Mouse (Mus musculus): Measurements from ENCODE around the gene Veph1. TPM values are rescaled to one million over a fixed set of nuclear protein-coding genes. Genes with fewer than 3 reads are reported as not detected.
"Not testable (repeated sequence)": the region's sequence is repeated elsewhere in the genome, so short reads cannot be mapped to it uniquely, and the experiment has no call there.

The Veph1 gene
- polyA plus RNA-seq, 1 experiment from 2014 or later: 6.6 TPM

DNA sequence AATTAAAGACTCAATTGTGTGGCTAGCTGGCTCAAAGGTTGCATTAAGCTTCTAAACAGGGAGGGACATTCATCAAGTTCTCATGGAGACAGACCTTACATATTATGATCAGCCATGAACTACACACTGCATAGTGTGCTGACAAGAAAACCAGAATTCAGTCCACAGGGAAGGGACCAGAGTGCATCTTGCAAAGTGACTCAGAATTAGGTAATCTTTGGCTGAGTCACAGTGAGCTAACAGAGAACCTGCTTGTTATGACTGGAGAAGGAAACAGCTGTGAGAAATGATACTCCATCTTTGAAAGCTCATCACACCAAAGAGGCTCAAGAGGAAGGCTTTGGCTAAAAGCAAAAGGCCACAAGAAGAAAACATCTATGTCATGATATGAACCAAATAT lies 56.2 kb downstream of the Veph1 start:
- Histone ChIP-seq H3K36me3 (ENCODE audit: control insufficient read depth, insufficient read depth, low read length) (no peaks in the 10 kb centered on the region), H3K9ac (ENCODE audit: low read length) (no peak overlapping the region), H3K27ac (ENCODE audit: low read length) (no peak overlapping the region), H3K4me1 (replicated peaks; ENCODE audit: control insufficient read depth, insufficient read depth, low read length) (no peaks in the 10 kb centered on the region), H3K4me3 (ENCODE audit: low read length) (no peak overlapping the region), H3K9me3 (ENCODE audit: control insufficient read depth, low read length) (no peaks in the 10 kb centered on the region), H3K27me3 (ENCODE audit: control insufficient read depth, insufficient read depth, low read depth, low read length) (no peaks in the 10 kb centered on the region), H3K4me2 (ENCODE audit: low read depth, low read length) (no peak overlapping the region)
- ATAC-seq (ENCODE audit: low read depth): no peak

DNA sequence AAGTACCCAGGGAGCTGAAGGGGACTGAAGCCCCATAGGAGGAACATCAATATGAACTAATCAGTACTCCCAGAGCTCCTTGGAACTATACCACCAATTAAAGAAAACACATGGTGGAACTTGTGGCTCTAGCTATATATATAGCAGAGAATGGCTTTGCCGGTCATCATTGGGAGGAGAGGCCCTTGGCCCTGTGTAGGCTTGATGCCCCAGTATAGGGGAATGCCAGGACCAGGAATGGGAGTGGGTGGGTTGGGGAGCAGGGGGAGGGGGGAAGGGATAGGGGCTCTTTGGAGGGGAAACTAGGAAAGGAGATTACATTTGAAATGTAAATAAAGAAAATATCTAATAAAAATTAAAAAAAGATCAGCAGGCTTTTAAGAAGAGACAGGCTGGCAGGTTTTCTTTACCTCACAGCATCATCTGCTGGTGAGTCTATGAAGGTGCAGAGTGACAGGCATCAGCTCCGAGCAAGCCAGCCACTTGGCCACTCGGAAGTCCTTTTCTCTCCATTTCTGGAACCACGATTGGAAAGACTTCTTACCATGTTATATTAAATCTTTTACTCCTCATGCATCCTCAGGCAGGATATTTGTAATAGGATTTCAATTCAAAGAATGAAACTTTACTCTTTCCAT lies 60.3 kb downstream of the Veph1 start:
- not testable (repeated sequence) for H3K9ac ChIP-seq (ENCODE audit: low read length); H3K9me3 ChIP-seq (ENCODE audit: control insufficient read depth, low read length); H3K36me3 ChIP-seq (ENCODE audit: control insufficient read depth, insufficient read depth, low read length); H3K4me3 ChIP-seq (ENCODE audit: low read length); H3K27ac ChIP-seq (ENCODE audit: low read length); ATAC-seq (ENCODE audit: low read depth); H3K4me1 ChIP-seq (replicated peaks; ENCODE audit: control insufficient read depth, insufficient read depth, low read length); H3K27me3 ChIP-seq (ENCODE audit: control insufficient read depth, insufficient read depth, low read depth, low read length); H3K4me2 ChIP-seq (ENCODE audit: low read depth, low read length)
- WGBS: 39% methylated on average over 4 of the region's 4 CpGs

DNA sequence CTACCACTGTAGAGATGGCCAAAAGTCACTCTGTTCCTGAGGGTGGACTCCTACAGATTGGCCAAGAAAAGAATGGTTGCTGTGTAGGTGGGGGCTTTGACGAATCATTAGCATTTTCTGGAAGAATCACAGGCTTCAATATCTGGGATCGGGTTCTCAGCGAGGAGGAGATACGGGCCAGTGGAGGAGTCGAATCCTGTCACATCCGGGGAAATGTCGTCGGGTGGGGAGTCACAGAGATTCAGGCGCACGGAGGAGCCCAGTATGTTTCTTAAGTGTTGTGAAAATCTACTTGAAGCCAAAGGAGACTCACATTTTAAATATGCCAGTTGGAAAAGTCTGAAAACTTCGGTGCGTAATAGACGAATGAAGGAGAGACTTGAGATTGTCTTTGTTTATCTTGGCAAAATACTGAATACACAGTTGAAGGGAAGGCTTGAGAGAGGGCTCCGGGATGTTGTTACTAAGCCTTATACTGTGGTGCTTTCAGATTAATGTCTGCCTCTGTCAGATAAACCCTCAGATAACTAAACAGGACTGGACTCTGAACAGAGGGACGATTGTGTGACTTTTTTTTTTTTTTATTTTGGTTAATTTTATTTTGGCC lies 71.6 kb downstream of the Veph1 start:
- peaks cover 6% of the 10 kb centered on the region for H3K4me1 ChIP-seq (replicated peaks; ENCODE audit: control insufficient read depth, insufficient read depth, low read length)
- WGBS: 34% methylated on average over 15 of the region's 15 CpGs
- no peak overlapping the region for H3K27ac ChIP-seq (ENCODE audit: low read length)
- H3K27me3 ChIP-seq (ENCODE audit: control insufficient read depth, insufficient read depth, low read depth, low read length): peaks cover 8% of the 10 kb centered on the region
- no peaks in the 10 kb centered on the region for H3K36me3 ChIP-seq (ENCODE audit: control insufficient read depth, insufficient read depth, low read length)
- peak; percentile 49; the same call in 1 of the 2 replicates for ATAC-seq (ENCODE audit: low read depth)
- no peak overlapping the region for H3K9ac ChIP-seq (ENCODE audit: low read length)
- H3K4me2 ChIP-seq (ENCODE audit: low read depth, low read length): peak overlapping the region; percentile 16; the same call in 1 of the 2 replicates
- no peak overlapping the region for H3K4me3 ChIP-seq (ENCODE audit: low read length)
- H3K9me3 ChIP-seq (ENCODE audit: control insufficient read depth, low read length): no peaks in the 10 kb centered on the region

DNA sequence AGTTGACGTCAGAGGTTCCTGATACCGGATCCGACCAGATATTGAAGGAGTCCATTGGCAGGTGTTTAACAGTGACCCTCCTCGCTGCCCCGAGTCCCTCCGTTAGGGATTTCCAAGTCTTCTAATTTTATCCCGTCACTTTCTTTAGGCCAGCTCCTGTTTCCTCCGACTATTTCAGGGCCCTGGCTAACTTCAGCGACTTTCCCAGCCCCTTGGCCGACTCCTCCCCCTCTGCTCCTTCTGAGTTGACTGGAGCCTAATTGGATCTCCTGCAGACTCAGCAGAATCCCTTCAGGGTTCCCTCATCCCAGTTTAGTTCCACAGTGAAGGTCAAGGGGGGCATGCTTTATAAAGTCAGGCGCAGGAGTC lies 75.4 kb downstream of the Veph1 start:
- 2% methylated on average over 11 of the region's 11 CpGs for WGBS
- Histone ChIP-seq H3K4me2 (ENCODE audit: low read depth, low read length) (peak overlapping the region; percentile 98), H3K9me3 (ENCODE audit: control insufficient read depth, low read length) (no peaks in the 10 kb centered on the region), H3K4me3 (ENCODE audit: low read length) (peak overlapping the region; percentile 55), H3K9ac (ENCODE audit: low read length) (peak overlapping the region; percentile 53), H3K27ac (ENCODE audit: low read length) (no peak overlapping the region), H3K4me1 (replicated peaks; ENCODE audit: control insufficient read depth, insufficient read depth, low read length) (peaks cover 10% of the 10 kb centered on the region), H3K36me3 (ENCODE audit: control insufficient read depth, insufficient read depth, low read length) (no peaks in the 10 kb centered on the region), H3K27me3 (ENCODE audit: control insufficient read depth, insufficient read depth, low read depth, low read length) (peaks cover 8% of the 10 kb centered on the region)
- peak; percentile 68 for ATAC-seq (ENCODE audit: low read depth)

DNA sequence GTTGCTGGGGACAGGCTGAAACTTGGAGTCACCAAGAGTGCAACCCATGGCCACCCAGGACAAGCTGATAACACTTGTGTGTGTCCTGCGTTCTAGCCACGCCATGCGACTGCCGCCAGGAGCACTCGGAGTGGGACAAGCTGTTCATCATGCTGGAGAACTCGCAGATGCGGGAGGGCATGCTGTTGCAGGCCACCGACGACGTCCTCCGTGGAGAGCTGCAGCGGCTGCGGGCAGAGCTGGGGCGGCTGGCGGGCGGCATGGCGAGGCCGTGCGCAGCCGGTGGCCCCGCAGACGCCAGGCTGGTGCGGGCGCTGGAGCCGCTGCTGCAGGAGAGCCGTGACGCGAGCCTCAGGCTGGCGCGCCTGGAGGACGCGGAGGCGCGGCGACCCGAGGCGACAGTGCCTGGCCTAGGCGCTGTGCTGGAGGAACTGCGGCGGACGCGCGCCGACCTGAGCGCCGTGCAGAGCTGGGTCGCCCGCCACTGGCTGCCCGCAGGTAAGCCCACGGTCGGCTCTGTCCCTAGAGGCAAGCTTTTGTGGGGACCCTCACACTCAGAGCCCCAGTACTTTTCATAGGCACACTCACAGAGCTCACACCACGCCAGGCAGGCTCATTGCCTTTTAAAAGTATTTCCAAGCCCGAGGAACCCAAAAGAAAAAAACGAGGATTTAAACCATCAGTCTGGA lies 75.9 kb downstream of the Veph1 start:
- Histone ChIP-seq H3K9ac (ENCODE audit: low read length) (peak overlapping the region; percentile 53), H3K4me3 (ENCODE audit: low read length) (peak overlapping the region; percentile 55), H3K4me2 (ENCODE audit: low read depth, low read length) (peak overlapping the region; percentile 98), H3K9me3 (ENCODE audit: control insufficient read depth, low read length) (no peaks in the 10 kb centered on the region), H3K27ac (ENCODE audit: low read length) (no peak overlapping the region), H3K27me3 (ENCODE audit: control insufficient read depth, insufficient read depth, low read depth, low read length) (peaks cover 8% of the 10 kb centered on the region), H3K36me3 (ENCODE audit: control insufficient read depth, insufficient read depth, low read length) (no peaks in the 10 kb centered on the region), H3K4me1 (replicated peaks; ENCODE audit: control insufficient read depth, insufficient read depth, low read length) (peaks cover 10% of the 10 kb centered on the region)
- WGBS: 0% methylated on average over 53 of the region's 54 CpGs
- peak; percentile 90 for ATAC-seq (ENCODE audit: low read depth)

DNA sequence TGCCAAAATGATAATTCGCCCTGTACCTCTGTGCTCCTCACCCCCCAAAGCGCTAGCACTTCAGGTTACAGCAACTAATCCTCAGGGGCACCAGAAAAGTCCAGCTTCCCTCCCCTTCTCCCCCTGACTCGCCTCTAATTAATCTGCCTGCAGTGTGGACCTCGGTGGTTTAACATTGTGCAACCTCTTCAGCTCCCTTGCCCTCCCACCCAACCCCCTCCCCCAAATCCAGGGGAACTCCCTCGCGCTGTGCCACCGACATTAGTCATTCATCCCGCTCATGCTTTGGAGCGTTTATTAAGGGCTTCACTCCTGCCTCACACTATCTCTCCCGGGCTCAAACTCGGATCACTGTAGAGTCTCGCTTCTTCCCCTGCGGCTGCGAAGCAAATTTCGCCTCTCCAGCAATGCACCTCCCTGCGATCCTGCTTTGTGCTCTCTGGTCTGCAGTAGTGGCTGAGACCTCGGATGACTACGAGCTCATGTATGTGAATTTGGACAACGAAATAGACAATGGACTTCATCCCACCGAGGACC lies 76.9 kb downstream of the Veph1 start, which contains the start of gene Ptx3:
Gene Ptx3, plus strand, starts transcription at position 256 of the 537 bp plus-strand sequence.
- H3K9me3 ChIP-seq (ENCODE audit: control insufficient read depth, low read length): no peaks in the 10 kb centered on the region
- H3K36me3 ChIP-seq (ENCODE audit: control insufficient read depth, insufficient read depth, low read length): no peaks in the 10 kb centered on the region
- peak within 1 kb of the TSS; percentile 98 for H3K4me2 ChIP-seq (ENCODE audit: low read depth, low read length)
- WGBS: 9% methylated on average over 20 of the region's 20 CpGs
- H3K27me3 ChIP-seq (ENCODE audit: control insufficient read depth, insufficient read depth, low read depth, low read length): peaks cover 8% of the 10 kb centered on the region
- peaks cover 5% of the 10 kb centered on the region for H3K4me1 ChIP-seq (replicated peaks; ENCODE audit: control insufficient read depth, insufficient read depth, low read length)
- H3K4me3 ChIP-seq (ENCODE audit: low read length): peak within 1 kb of the TSS; percentile 55
- ATAC-seq (ENCODE audit: low read depth): 0 out of 2 replicates have a peak, but pooled peaks have one; percentile 21
- peak within 1 kb of the TSS; percentile 53 for H3K9ac ChIP-seq (ENCODE audit: low read length)
- no peak within 1 kb of the TSS for H3K27ac ChIP-seq (ENCODE audit: low read length)

DNA sequence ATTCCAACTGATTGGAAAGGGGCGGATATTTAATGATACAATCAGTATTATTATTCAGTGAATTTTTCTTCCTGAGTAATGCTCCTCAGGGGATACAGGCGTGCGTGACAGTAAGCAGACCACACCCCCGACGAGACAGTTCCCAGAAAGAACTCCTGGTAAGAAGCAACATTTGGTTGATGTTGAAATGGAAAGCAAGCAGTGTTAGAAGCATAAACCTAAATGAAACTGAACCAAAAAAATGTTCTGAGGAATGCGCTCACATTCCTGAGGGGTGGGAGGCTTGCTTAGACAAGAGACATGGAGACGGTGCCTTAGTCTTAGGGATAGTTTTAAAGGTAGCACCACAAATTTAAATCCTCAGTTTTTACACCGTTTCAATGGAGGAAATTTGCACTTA lies 80.9 kb downstream of the Veph1 start:
- Histone ChIP-seq H3K27me3 (ENCODE audit: control insufficient read depth, insufficient read depth, low read depth, low read length) (no peaks in the 10 kb centered on the region), H3K9me3 (ENCODE audit: control insufficient read depth, low read length) (no peaks in the 10 kb centered on the region), H3K4me1 (replicated peaks; ENCODE audit: control insufficient read depth, insufficient read depth, low read length) (peaks cover 4% of the 10 kb centered on the region; the same call in 1 of the 2 replicates), H3K9ac (ENCODE audit: low read length) (no peak overlapping the region), H3K4me2 (ENCODE audit: low read depth, low read length) (no peak overlapping the region), H3K4me3 (ENCODE audit: low read length) (no peak overlapping the region), H3K36me3 (ENCODE audit: control insufficient read depth, insufficient read depth, low read length) (no peaks in the 10 kb centered on the region), H3K27ac (ENCODE audit: low read length) (no peak overlapping the region)
- ATAC-seq (ENCODE audit: low read depth): peak; percentile 60; the same call in 1 of the 2 replicates
- WGBS: 36% methylated on average over 8 of the region's 8 CpGs

DNA sequence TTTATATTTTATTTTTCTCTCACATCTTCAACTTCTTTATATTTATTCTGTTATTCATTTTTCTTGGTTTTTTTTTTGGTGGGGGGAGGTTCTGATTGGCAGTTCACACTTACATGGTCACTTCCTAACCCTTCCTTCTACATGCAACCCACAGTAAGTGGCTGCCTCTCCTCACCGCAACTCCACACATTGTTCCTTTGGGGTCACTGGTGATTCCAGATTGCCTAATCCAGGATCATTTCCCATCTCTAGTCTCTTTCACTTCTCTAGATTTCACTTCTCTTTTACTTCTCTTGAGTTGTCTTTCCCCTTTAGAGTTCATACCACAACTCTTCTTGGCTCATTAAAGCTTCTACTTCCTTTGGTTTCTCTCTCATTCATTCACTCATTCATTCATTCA lies 83.1 kb downstream of the Veph1 start:
- H3K36me3 ChIP-seq (ENCODE audit: control insufficient read depth, insufficient read depth, low read length): no peaks in the 10 kb centered on the region
- H3K4me3 ChIP-seq (ENCODE audit: low read length): no peak overlapping the region
- H3K4me1 ChIP-seq (replicated peaks; ENCODE audit: control insufficient read depth, insufficient read depth, low read length): no peaks in the 10 kb centered on the region; the same call in 1 of the 2 replicates
- H3K27me3 ChIP-seq (ENCODE audit: control insufficient read depth, insufficient read depth, low read depth, low read length): no peaks in the 10 kb centered on the region
- no peak for ATAC-seq (ENCODE audit: low read depth)
- no peak overlapping the region for H3K9ac ChIP-seq (ENCODE audit: low read length)
- H3K27ac ChIP-seq (ENCODE audit: low read length): no peak overlapping the region
- H3K9me3 ChIP-seq (ENCODE audit: control insufficient read depth, low read length): no peaks in the 10 kb centered on the region
- no peak overlapping the region for H3K4me2 ChIP-seq (ENCODE audit: low read depth, low read length)
- 93% methylated on average over 1 of the region's 1 CpGs for WGBS
